Mouse (Mus musculus): ENCODE measurements at regions not wholly inside any gene's neighbourhood (a gene's known extent, or its start where the extent isn't known, plus 50 kb on each side); places are given as distances from the start of the nearest gene placed in this dataset.
A peak's percentile ranks its signal among the peaks of the same experiment; 100 is the strongest.

DNA sequence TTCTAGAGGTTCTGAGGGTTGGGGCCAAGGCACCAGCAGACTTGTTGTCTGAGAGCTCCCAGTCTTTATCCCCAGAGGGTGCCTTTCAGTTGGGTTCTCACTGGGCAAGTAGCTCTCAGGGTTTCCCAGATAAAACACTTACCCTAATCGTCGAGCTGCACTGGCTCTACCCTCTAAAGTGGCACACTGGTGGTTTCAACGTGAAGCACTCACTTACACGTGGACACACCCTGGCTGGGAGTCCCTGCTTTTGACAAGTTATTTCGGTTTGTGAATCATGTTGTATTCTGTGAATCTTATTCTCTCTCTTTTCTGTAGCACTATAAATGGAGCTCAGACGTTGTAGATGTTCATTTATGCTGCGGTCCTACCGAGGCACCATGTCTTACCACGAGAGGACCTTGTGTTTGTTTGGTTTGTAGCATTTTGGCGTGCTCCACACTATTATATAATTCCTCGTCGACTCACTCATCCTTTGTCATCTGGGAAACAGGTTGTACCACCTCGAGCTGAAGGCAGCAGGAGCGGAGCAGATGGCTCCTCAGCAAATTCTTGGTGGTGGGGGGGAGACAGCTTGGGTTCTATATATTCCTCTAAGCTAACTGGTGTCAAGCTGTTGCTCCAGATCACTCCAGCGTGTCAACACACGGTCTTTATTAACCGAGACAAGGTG, 445.3 kb downstream of the Klf5 start:
- 88% methylated on average over 17 of the region's 17 CpGs for WGBS

DNA sequence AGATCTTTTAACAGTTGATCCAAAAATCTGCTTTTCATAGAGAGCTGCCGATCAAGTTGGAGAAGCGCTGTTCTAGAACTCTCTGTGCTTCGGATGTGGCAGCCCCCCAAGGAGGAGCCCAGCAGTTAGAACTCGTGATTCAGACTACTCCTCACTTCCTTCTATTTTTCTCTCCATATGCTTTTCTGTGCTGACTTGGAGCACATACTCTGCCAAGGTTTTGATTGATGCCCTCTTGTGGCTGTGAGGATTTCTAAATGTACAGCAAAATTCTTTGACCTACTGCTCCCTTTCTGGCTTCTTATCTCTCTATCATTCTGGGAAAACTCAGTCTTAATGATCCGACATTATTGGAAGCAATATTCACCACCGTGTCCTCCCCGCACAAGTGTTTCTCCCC, 446.7 kb downstream of the Klf5 start:
- Histone ChIP-seq H3K36me3 (ENCODE audit: control insufficient read depth, insufficient read depth, low read length) (no peaks in the 10 kb centered on the region), H3K27me3 (ENCODE audit: control insufficient read depth, insufficient read depth, low read length) (no peaks in the 10 kb centered on the region), H3K4me1 (ENCODE audit: control insufficient read depth, insufficient read depth, low read length) (peaks cover 2% of the 10 kb centered on the region; the same call in 1 of the 2 replicates), H3K4me3 (ENCODE audit: low read depth, low read length) (no peak overlapping the region), H3K27ac (ENCODE audit: low read depth, low read length) (no peak overlapping the region), H3K9me3 (ENCODE audit: control insufficient read depth, low read length) (no peaks in the 10 kb centered on the region), H3K4me2 (ENCODE audit: low read depth, low read length) (no peak overlapping the region), H3K9ac (replicated peaks; ENCODE audit: low read depth, low read length) (no peak overlapping the region)
- WGBS, result 83% methylated on average over 7 of the region's 7 CpGs
- ATAC-seq (ENCODE audit: low read depth), result no peak

More for the DNA sequence above, 445.3 kb downstream of the Klf5 start:
- H3K36me3 ChIP-seq (ENCODE audit: control insufficient read depth, insufficient read depth, low read length), result no peaks in the 10 kb centered on the region
- H3K9me3 ChIP-seq (ENCODE audit: control insufficient read depth, low read length), result no peaks in the 10 kb centered on the region
- no peaks in the 10 kb centered on the region for H3K27me3 ChIP-seq (ENCODE audit: control insufficient read depth, insufficient read depth, low read length)
- no peak overlapping the region for H3K4me3 ChIP-seq (ENCODE audit: low read depth, low read length)
- H3K27ac ChIP-seq (ENCODE audit: low read depth, low read length), result no peak overlapping the region
- ATAC-seq (ENCODE audit: low read depth), result no peak
- H3K4me1 ChIP-seq (ENCODE audit: control insufficient read depth, insufficient read depth, low read length), result peaks cover 2% of the 10 kb centered on the region; the same call in 1 of the 2 replicates
- H3K4me2 ChIP-seq (ENCODE audit: low read depth, low read length), result no peak overlapping the region
- H3K9ac ChIP-seq (replicated peaks; ENCODE audit: low read depth, low read length), result no peak overlapping the region

DNA sequence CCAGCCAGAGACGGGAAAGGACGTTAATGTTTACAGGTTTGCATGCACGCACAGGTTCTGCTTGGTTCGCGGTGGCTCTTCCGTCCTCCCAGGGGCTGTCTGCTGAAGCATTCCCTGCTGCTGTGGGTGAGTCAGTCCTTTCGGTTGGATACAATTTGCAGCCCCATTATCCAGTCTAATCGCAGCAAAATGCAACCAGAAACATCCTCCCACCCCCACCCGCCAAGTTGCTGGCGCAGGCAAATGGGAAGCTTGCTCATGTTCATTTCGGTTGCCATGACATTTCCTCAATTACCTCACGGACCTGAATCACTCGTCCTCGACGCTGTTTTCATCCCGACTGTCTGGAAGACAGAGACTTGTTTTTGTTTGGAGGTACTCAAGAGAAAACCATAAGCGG, 449.7 kb downstream of the Klf5 start:
- H3K9me3 ChIP-seq (ENCODE audit: control insufficient read depth, low read length), result no peaks in the 10 kb centered on the region
- no peak overlapping the region for H3K9ac ChIP-seq (replicated peaks; ENCODE audit: low read depth, low read length)
- H3K27ac ChIP-seq (ENCODE audit: low read depth, low read length), result no peak overlapping the region
- H3K27me3 ChIP-seq (ENCODE audit: control insufficient read depth, insufficient read depth, low read length), result no peaks in the 10 kb centered on the region
- peak; percentile 80 for ATAC-seq (ENCODE audit: low read depth)
- 40% methylated on average over 17 of the region's 17 CpGs for WGBS
- peaks cover 2% of the 10 kb centered on the region; the same call in 1 of the 2 replicates for H3K4me1 ChIP-seq (ENCODE audit: control insufficient read depth, insufficient read depth, low read length)
- H3K4me3 ChIP-seq (ENCODE audit: low read depth, low read length), result no peak overlapping the region
- H3K36me3 ChIP-seq (ENCODE audit: control insufficient read depth, insufficient read depth, low read length), result no peaks in the 10 kb centered on the region
- peak overlapping the region; percentile 25; the same call in 1 of the 2 replicates for H3K4me2 ChIP-seq (ENCODE audit: low read depth, low read length)

DNA sequence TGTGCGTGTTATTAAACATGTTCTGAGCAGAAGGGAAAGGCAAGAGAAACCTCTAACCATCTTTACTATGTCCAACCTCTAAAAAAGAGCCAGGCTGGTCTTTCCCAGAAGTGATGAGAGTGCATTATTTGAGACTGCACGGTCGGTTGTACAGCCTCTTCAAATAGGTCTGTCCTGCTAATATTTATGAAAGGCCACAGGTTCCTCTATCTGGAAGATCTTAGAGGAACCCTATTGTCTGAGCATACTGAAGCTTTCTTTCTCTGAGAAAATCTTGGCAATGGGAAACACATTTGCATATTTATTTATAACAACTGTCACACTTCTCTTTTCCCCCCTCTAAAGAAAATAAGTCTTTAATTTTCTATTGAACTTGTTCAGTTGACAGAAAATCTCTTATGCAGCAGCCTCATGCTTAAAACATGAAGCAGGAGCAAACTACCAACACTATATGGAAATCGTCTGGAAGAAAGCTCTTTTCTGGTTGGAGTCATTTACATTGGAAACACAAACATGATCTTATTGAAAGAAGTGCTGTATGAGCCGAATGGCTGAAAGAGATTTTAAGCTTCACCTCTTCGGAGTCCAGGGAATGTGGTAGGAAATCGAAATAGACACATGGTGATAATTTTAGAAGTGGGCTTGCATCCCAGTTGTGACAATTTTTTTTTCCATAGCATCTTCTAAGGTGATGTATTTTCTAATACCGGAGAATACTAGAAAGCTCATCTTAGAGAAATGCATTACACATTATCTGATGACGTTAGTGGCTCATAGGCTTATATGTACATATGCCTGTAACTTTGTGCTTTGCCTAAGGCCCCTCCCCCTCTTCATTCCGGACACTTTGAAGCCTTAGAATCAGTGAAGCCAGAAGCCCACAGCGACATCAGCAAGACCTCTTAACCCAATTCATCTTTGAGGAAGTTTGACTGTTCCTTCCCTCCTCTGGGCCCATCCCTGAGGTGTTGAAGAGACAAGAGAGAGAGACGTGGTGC, 451.1 kb downstream of the Klf5 start:
- WGBS, result 34% methylated on average over 12 of the region's 12 CpGs
- no peaks in the 10 kb centered on the region for H3K9me3 ChIP-seq (ENCODE audit: control insufficient read depth, low read length)
- H3K4me2 ChIP-seq (ENCODE audit: low read depth, low read length), result no peak overlapping the region
- H3K27me3 ChIP-seq (ENCODE audit: control insufficient read depth, insufficient read depth, low read length), result no peaks in the 10 kb centered on the region
- no peak overlapping the region for H3K4me3 ChIP-seq (ENCODE audit: low read depth, low read length)
- no peak overlapping the region for H3K9ac ChIP-seq (replicated peaks; ENCODE audit: low read depth, low read length)
- peaks cover 2% of the 10 kb centered on the region; the same call in 1 of the 2 replicates for H3K4me1 ChIP-seq (ENCODE audit: control insufficient read depth, insufficient read depth, low read length)
- ATAC-seq (ENCODE audit: low read depth), result peak; percentile 45
- H3K27ac ChIP-seq (ENCODE audit: low read depth, low read length), result no peak overlapping the region
- no peaks in the 10 kb centered on the region for H3K36me3 ChIP-seq (ENCODE audit: control insufficient read depth, insufficient read depth, low read length)

DNA sequence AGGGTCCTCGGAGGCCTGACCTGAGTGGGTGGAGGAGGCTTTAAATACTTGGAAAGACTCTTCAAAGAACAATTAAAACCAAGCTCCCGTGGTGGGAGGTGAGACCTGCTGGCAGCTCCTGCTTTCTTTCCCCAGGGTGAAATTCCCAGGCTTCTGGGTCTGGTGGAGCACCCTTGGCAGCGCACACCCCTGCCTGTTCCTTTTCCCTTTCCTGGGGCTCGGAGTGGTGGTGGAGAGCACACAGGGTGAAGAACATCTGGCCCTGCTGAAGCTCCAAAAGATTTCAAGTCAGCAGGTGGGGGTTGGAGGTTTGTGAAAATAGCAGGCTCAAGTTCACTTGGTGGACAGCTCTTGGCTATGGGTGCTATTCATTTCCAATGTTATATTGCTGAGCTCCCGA, 459.6 kb downstream of the Klf5 start:
- Histone ChIP-seq H3K27ac (ENCODE audit: low read depth, low read length) (no peak overlapping the region), H3K36me3 (ENCODE audit: control insufficient read depth, insufficient read depth, low read length) (no peaks in the 10 kb centered on the region), H3K4me2 (ENCODE audit: low read depth, low read length) (no peak overlapping the region), H3K4me1 (ENCODE audit: control insufficient read depth, insufficient read depth, low read length) (no peaks in the 10 kb centered on the region), H3K4me3 (ENCODE audit: low read depth, low read length) (no peak overlapping the region), H3K9me3 (ENCODE audit: control insufficient read depth, low read length) (no peaks in the 10 kb centered on the region), H3K9ac (replicated peaks; ENCODE audit: low read depth, low read length) (no peak overlapping the region), H3K27me3 (ENCODE audit: control insufficient read depth, insufficient read depth, low read length) (no peaks in the 10 kb centered on the region)
- WGBS, result 45% methylated on average over 5 of the region's 5 CpGs
- no peak for ATAC-seq (ENCODE audit: low read depth)

DNA sequence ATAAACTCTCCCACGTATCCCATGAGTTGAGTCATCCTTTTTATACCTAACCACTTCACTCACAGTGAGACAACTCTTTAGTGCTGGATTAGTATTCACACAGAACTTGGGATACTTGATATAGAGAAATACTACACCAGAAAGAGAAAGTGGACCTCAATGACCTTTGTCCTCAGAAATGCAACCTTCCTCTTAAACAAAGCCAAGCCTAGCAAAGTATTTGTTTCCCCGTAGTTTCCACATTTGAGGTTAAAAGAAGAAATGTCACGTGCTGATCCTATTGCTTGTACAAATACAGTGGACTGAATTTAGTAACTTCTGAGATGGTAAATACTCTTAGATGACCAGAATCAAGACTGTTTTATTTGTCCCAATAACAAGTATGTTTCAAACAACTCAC, 464.8 kb downstream of the Klf5 start:
- H3K36me3 ChIP-seq (ENCODE audit: control insufficient read depth, insufficient read depth, low read length), result no peaks in the 10 kb centered on the region
- H3K9me3 ChIP-seq (ENCODE audit: control insufficient read depth, low read length), result no peaks in the 10 kb centered on the region
- H3K27me3 ChIP-seq (ENCODE audit: control insufficient read depth, insufficient read depth, low read length), result no peaks in the 10 kb centered on the region
- no peaks in the 10 kb centered on the region for H3K4me1 ChIP-seq (ENCODE audit: control insufficient read depth, insufficient read depth, low read length)
- 89% methylated on average over 3 of the region's 3 CpGs for WGBS
- H3K4me3 ChIP-seq (ENCODE audit: low read depth, low read length), result no peak overlapping the region
- no peak for ATAC-seq (ENCODE audit: low read depth)
- no peak overlapping the region for H3K27ac ChIP-seq (ENCODE audit: low read depth, low read length)
- no peak overlapping the region for H3K4me2 ChIP-seq (ENCODE audit: low read depth, low read length)
- no peak overlapping the region for H3K9ac ChIP-seq (replicated peaks; ENCODE audit: low read depth, low read length)

DNA sequence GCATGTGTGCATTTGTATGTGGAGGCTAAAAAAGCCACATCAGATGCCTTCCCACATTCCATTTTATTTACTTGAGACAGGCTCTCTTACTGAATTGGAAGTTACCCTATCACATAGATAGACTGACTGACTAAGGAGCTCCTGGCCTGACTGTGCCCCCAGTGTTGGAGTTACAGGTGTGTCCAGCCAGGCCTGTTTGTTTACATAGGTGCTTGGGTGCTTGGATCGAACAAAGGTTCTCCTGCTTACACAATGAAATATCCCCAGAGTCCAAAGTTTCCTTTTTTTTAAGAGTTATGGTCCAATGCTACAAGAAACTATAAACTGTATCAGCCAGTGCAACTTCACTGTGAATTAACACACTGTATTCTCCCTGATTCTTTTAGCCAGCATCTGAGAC, 472.5 kb downstream of the Klf5 start:
- no peaks in the 10 kb centered on the region for H3K36me3 ChIP-seq (ENCODE audit: control insufficient read depth, insufficient read depth, low read length)
- H3K4me1 ChIP-seq (ENCODE audit: control insufficient read depth, insufficient read depth, low read length), result no peaks in the 10 kb centered on the region
- H3K9ac ChIP-seq (replicated peaks; ENCODE audit: low read depth, low read length), result no peak overlapping the region
- H3K27me3 ChIP-seq (ENCODE audit: control insufficient read depth, insufficient read depth, low read length), result no peaks in the 10 kb centered on the region
- H3K27ac ChIP-seq (ENCODE audit: low read depth, low read length), result no peak overlapping the region
- no peak for ATAC-seq (ENCODE audit: low read depth)
- no peak overlapping the region for H3K4me2 ChIP-seq (ENCODE audit: low read depth, low read length)
- 95% methylated on average over 1 of the region's 1 CpGs for WGBS
- H3K4me3 ChIP-seq (ENCODE audit: low read depth, low read length), result no peak overlapping the region
- H3K9me3 ChIP-seq (ENCODE audit: control insufficient read depth, low read length), result no peaks in the 10 kb centered on the region

DNA sequence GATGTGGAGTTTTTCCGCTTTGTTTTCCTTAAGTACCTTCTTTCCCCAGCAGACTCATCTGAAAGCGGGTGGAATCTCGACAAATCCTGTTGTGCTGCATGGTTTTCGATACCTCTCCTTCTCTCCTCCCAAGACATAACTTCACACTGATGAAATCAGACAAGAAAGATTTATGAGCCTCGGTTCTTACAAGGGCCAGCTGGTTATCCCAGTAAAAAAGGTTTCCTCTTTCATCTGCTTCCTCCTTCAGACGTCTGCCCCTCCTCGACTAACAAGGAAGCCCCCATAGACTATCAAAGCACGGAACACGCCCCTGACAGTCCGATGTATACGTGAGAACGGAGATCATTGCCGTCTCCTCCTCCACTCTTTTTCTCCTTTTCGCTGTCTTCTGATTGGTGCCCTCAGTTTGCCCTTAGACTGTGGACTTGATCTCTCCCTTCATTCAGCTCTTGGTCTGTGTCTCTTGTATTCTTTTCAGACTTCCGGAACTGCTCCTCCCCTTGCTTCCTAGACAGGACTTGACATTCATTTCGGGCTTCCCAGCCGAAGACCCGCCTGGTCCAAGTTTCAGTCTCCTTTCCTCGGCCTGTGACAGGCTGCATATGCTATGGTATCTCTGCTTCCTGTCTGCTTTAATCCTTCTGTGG, 474.4 kb downstream of the Klf5 start:
- Histone ChIP-seq H3K9me3 (ENCODE audit: control insufficient read depth, low read length) (no peaks in the 10 kb centered on the region), H3K4me2 (ENCODE audit: low read depth, low read length) (no peak overlapping the region), H3K9ac (replicated peaks; ENCODE audit: low read depth, low read length) (no peak overlapping the region), H3K27me3 (ENCODE audit: control insufficient read depth, insufficient read depth, low read length) (no peaks in the 10 kb centered on the region), H3K4me1 (ENCODE audit: control insufficient read depth, insufficient read depth, low read length) (no peaks in the 10 kb centered on the region), H3K27ac (ENCODE audit: low read depth, low read length) (no peak overlapping the region), H3K4me3 (ENCODE audit: low read depth, low read length) (no peak overlapping the region), H3K36me3 (ENCODE audit: control insufficient read depth, insufficient read depth, low read length) (no peaks in the 10 kb centered on the region)
- 66% methylated on average over 19 of the region's 19 CpGs for WGBS
- no peak for ATAC-seq (ENCODE audit: low read depth)

All from neural tube, embryonic 14.5 days (tissue).